9 mouse cellular contexts compared by ENCODE assay signal in genomic region chr2:136002118-136002517, GRCm38 (mm10). TPM values are rescaled to one million over a fixed set of nuclear protein-coding genes. Genes with fewer than 3 reads are reported as not detected.
A peak's percentile ranks its signal among the peaks of the same experiment; 100 is the strongest.
DNase-seq lines count a peak whose midpoint lies in the region; ATAC-seq and TF ChIP-seq lines count a peak whose summit lies in the region.
"Had no signal": no experiment of that assay in that cellular context is flagged by ENCODE, and none has a peak within 500 bp of the region (broad histone marks: within the 10 kb centered on the region; RNA-seq: fewer than 3 reads in every experiment).

No protein-coding gene starts in this region.

- POLR2A ChIA-PET in Patski (lab: Charles Lee), result no interaction called here

- peak; percentile 4 for DNase-seq in kidney, adult 9 months
- no peak for DNase-seq in Patski (ENCODE audit: low read depth, low spot score)
- peak; percentile 37 for DNase-seq in embryo, embryonic 10.5 days (ENCODE audit: low spot score)
- no peak for DNase-seq in urinary bladder, adult 18-20 months (ENCODE audit: low spot score in 2 of 2)

- in situ Hi-C loops in Patski (cut with MboI; ENCODE audit: low pct_unique_long_range_greater_than_20kb), result loop anchor here (10.0 kb wide), 1 partner anchor 133 kb away; no protein-coding TSS in a partner anchor

- no peak overlapping the region for H3K27ac ChIP-seq in kidney, embryonic 14.5 days (ENCODE audit: low read depth, low read length)
- no peak overlapping the region for H3K27ac ChIP-seq in midbrain, embryonic 12.5 days (replicated peaks)
- no peak overlapping the region for H3K27ac ChIP-seq in heart, embryonic 12.5 days (ENCODE audit: poor library complexity, severe bottlenecking)

- 53% methylated on average over 7 of the region's 7 CpGs for WGBS in kidney, embryonic 14.5 days
- WGBS in midbrain, embryonic 12.5 days, result 59% methylated on average over 7 of the region's 7 CpGs
- 51% methylated on average over 7 of the region's 7 CpGs for WGBS in heart, embryonic 12.5 days

- peak; percentile 66 for TF ChIP-seq CTCF in Patski (IDR thresholded peaks at IDR 0.05)

- no peak overlapping the region for H3K9ac ChIP-seq in kidney, embryonic 14.5 days (ENCODE audit: low read depth, low read length)
- no peak overlapping the region for H3K9ac ChIP-seq in midbrain, embryonic 12.5 days (replicated peaks)
- H3K9ac ChIP-seq in heart, embryonic 12.5 days, result no peak overlapping the region

- H3K27me3 ChIP-seq in kidney, embryonic 14.5 days (ENCODE audit: control insufficient read depth, insufficient read depth, low read length), result no peaks in the 10 kb centered on the region
- no peaks in the 10 kb centered on the region for H3K27me3 ChIP-seq in Patski
- no peaks in the 10 kb centered on the region for H3K27me3 ChIP-seq in midbrain, embryonic 12.5 days
- no peaks in the 10 kb centered on the region for H3K27me3 ChIP-seq in heart, embryonic 12.5 days (replicated peaks)

- H3K36me3 ChIP-seq in kidney, embryonic 14.5 days (ENCODE audit: control insufficient read depth, insufficient read depth, low read length), result peaks cover 3% of the 10 kb centered on the region; the same call in 1 of the 2 replicates
- 0 out of 2 replicates have a peak, but pooled peaks cover 3% of the 10 kb centered on the region for H3K36me3 ChIP-seq in midbrain, embryonic 12.5 days
- H3K36me3 ChIP-seq in heart, embryonic 12.5 days, result peaks cover 9% of the 10 kb centered on the region; the same call in 1 of the 2 replicates

- no peaks in the 10 kb centered on the region for H3K9me3 ChIP-seq in kidney, embryonic 14.5 days (ENCODE audit: control insufficient read depth, low read length)
- no peaks in the 10 kb centered on the region for H3K9me3 ChIP-seq in midbrain, embryonic 12.5 days
- no peaks in the 10 kb centered on the region for H3K9me3 ChIP-seq in heart, embryonic 12.5 days (replicated peaks)

- CTCF ChIA-PET in Patski (lab: Charles Lee), result interaction anchor here (1.0 to 1.9 kb wide), 3 partner anchors 10 to 31 kb away, joined by 3 to 5 read pairs (median 3); no protein-coding TSS in a partner anchor

- no peak overlapping the region for H3K4me3 ChIP-seq in kidney, embryonic 14.5 days (ENCODE audit: low read length)
- no peak overlapping the region for H3K4me3 ChIP-seq in midbrain, embryonic 12.5 days
- no peak overlapping the region for H3K4me3 ChIP-seq in heart, embryonic 12.5 days

- H3K4me1 ChIP-seq in kidney, embryonic 14.5 days (ENCODE audit: control insufficient read depth, insufficient read depth, low read length), result no peaks in the 10 kb centered on the region
- H3K4me1 ChIP-seq in midbrain, embryonic 12.5 days, result peaks cover 8% of the 10 kb centered on the region; the same call in 1 of the 2 replicates
- no peaks in the 10 kb centered on the region for H3K4me1 ChIP-seq in heart, embryonic 12.5 days (replicated peaks)

- ATAC-seq in kidney, embryonic 14.5 days (ENCODE audit: low FRiP score, low TSS enrichment), result no peak
- ATAC-seq in Patski, result peak; percentile 73
- ATAC-seq in midbrain, embryonic 12.5 days (ENCODE audit: low FRiP score, low read depth), result peak; percentile 41; the same call in 1 of the 2 replicates
- ATAC-seq in inflammation-experienced regulatory T-cells, adult 6 months, result no peak
- no peak for ATAC-seq in heart, embryonic 12.5 days (ENCODE audit: insufficient number of reproducible peaks, low FRiP score)

- no peak overlapping the region for H3K4me2 ChIP-seq in kidney, embryonic 14.5 days (replicated peaks; ENCODE audit: low read depth, low read length)
- H3K4me2 ChIP-seq in midbrain, embryonic 12.5 days (replicated peaks), result no peak overlapping the region
- H3K4me2 ChIP-seq in heart, embryonic 12.5 days, result no peak overlapping the region

RNA-seq across cellular contexts. Expression of gene Lamp5, which starts 49.9 kb away (rescaled TPM):
- 5.5 and 5.7 TPM in 2 replicates for polyA plus RNA-seq in kidney, embryonic 14.5 days (2014; fragmentation: Nextera tagmentation; extraction: Ambion mirVana)
- polyA plus RNA-seq in Patski (2021), result not detected
- 4.5 and 4.6 TPM in 2 replicates for polyA plus RNA-seq in midbrain, embryonic 12.5 days (2016; fragmentation: Nextera tagmentation; extraction: Ambion mirVana)
- polyA plus RNA-seq in inflammation-experienced regulatory T-cells, adult 6 months (2017; shearing (Covaris generic)), result not detected
- 0.13 TPM in 2 replicates for polyA plus RNA-seq in heart, embryonic 12.5 days (2016; fragmentation: Nextera tagmentation; extraction: Ambion mirVana)
- polyA plus RNA-seq: heart, embryonic 16.5 days had no signal

Comparison
In these comparisons a context has a peak if more than half of its experiments do, and no peak if none do; other contexts are left out.
1. DNase-seq: peak in kidney, adult 9 months (single experiment) and embryo, embryonic 10.5 days (single experiment); none in Patski (single experiment) and urinary bladder, adult 18-20 months (0 of 2).
2. ATAC-seq: peak in Patski (single experiment) and midbrain, embryonic 12.5 days (single experiment); none in kidney, embryonic 14.5 days (single experiment), inflammation-experienced regulatory T-cells, adult 6 months (single experiment) and heart, embryonic 12.5 days (single experiment).